Mouse (Mus musculus): ENCODE results near the gene Atg5. TPM values are rescaled to one million over a fixed set of nuclear protein-coding genes. Genes with fewer than 3 reads are reported as not detected.

Gene Atg5
- polyA plus RNA-seq, 1 experiment from 2014 or later = 44.3 TPM

GRCm38 (mm10) chr10:44357316-44357715 lies 89.2 kb downstream of the Atg5 start:
- Histone ChIP-seq H3K27me3 (no peaks in the 10 kb centered on the region), H3K4me2 (no peak overlapping the region), H3K4me3 (no peak overlapping the region), H3K36me3 (no peaks in the 10 kb centered on the region), H3K27ac (replicated peaks) (no peak overlapping the region), H3K9ac (no peak overlapping the region), H3K9me3 (no peaks in the 10 kb centered on the region), H3K4me1 (replicated peaks) (0 out of 2 replicates have a peak, but pooled peaks cover 4% of the 10 kb centered on the region)
- no peak for ATAC-seq (ENCODE audit: low FRiP score, low read depth)
- WGBS = 31% methylated on average over 13 of the region's 13 CpGs

GRCm38 (mm10) chr10:44358816-44359215 lies 90.7 kb downstream of the Atg5 start:
- Histone ChIP-seq H3K4me2 (no peak overlapping the region), H3K36me3 (no peaks in the 10 kb centered on the region), H3K27me3 (no peaks in the 10 kb centered on the region), H3K4me3 (no peak overlapping the region), H3K9ac (no peak overlapping the region), H3K9me3 (no peaks in the 10 kb centered on the region), H3K27ac (replicated peaks) (no peak overlapping the region), H3K4me1 (replicated peaks) (0 out of 2 replicates have a peak, but pooled peaks cover 4% of the 10 kb centered on the region)
- ATAC-seq (ENCODE audit: low FRiP score, low read depth) = no peak
- 82% methylated on average over 6 of the region's 6 CpGs for WGBS

GRCm38 (mm10) chr10:44360632-44361031 lies 92.5 kb downstream of the Atg5 start:
- Histone ChIP-seq H3K9me3 (no peaks in the 10 kb centered on the region), H3K4me3 (no peak overlapping the region), H3K27ac (replicated peaks) (no peak overlapping the region), H3K4me1 (replicated peaks) (0 out of 2 replicates have a peak, but pooled peaks cover 4% of the 10 kb centered on the region), H3K27me3 (no peaks in the 10 kb centered on the region), H3K9ac (no peak overlapping the region), H3K36me3 (no peaks in the 10 kb centered on the region), H3K4me2 (no peak overlapping the region)
- 78% methylated on average over 11 of the region's 11 CpGs for WGBS
- 0 out of 2 replicates have a peak, but pooled peaks have one; percentile 57 for ATAC-seq (ENCODE audit: low FRiP score, low read depth)

GRCm38 (mm10) chr10:44362435-44362834 lies 94.3 kb downstream of the Atg5 start:
- H3K4me3 ChIP-seq = no peak overlapping the region
- H3K9ac ChIP-seq = no peak overlapping the region
- no peaks in the 10 kb centered on the region for H3K9me3 ChIP-seq
- no peak for ATAC-seq (ENCODE audit: low FRiP score, low read depth)
- H3K4me2 ChIP-seq = no peak overlapping the region
- H3K27ac ChIP-seq (replicated peaks) = no peak overlapping the region
- H3K36me3 ChIP-seq = no peaks in the 10 kb centered on the region
- 0 out of 2 replicates have a peak, but pooled peaks cover under 1% of the 10 kb centered on the region for H3K4me1 ChIP-seq (replicated peaks)
- H3K27me3 ChIP-seq = no peaks in the 10 kb centered on the region
- WGBS = 86% methylated on average over 5 of the region's 5 CpGs

- H3K4me2 ChIP-seq = no peak overlapping the region
- 85% methylated on average over 9 of the region's 9 CpGs for WGBS
- H3K9me3 ChIP-seq = no peaks in the 10 kb centered on the region
- no peak overlapping the region for H3K27ac ChIP-seq (replicated peaks)
- H3K9ac ChIP-seq = no peak overlapping the region
- ATAC-seq (ENCODE audit: low FRiP score, low read depth) = no peak
- H3K4me1 ChIP-seq (replicated peaks) = no peaks in the 10 kb centered on the region
- H3K36me3 ChIP-seq = no peaks in the 10 kb centered on the region
- H3K27me3 ChIP-seq = no peaks in the 10 kb centered on the region
- H3K4me3 ChIP-seq = no peak overlapping the region
Measured at GRCm38 (mm10) chr10:44362846-44363245, 94.7 kb downstream of the Atg5 start.

- Histone ChIP-seq H3K27me3 (no peaks in the 10 kb centered on the region), H3K4me3 (no peak overlapping the region), H3K4me2 (no peak overlapping the region), H3K27ac (replicated peaks) (no peak overlapping the region), H3K9ac (no peak overlapping the region), H3K9me3 (no peaks in the 10 kb centered on the region), H3K4me1 (replicated peaks) (no peaks in the 10 kb centered on the region), H3K36me3 (no peaks in the 10 kb centered on the region)
- 88% methylated on average over 2 of the region's 2 CpGs for WGBS
- ATAC-seq (ENCODE audit: low FRiP score, low read depth) = no peak
Measured at GRCm38 (mm10) chr10:44366186-44366585, 98.0 kb downstream of the Atg5 start.

GRCm38 (mm10) chr10:44367043-44367442 lies 98.9 kb downstream of the Atg5 start:
- H3K27me3 ChIP-seq = no peaks in the 10 kb centered on the region
- no peak overlapping the region for H3K4me3 ChIP-seq
- ATAC-seq (ENCODE audit: low FRiP score, low read depth) = no peak
- no peak overlapping the region for H3K9ac ChIP-seq
- no peaks in the 10 kb centered on the region for H3K36me3 ChIP-seq
- no peak overlapping the region for H3K27ac ChIP-seq (replicated peaks)
- H3K4me1 ChIP-seq (replicated peaks) = no peaks in the 10 kb centered on the region
- H3K4me2 ChIP-seq = no peak overlapping the region
- H3K9me3 ChIP-seq = no peaks in the 10 kb centered on the region
- WGBS = 92% methylated on average over 12 of the region's 12 CpGs

GRCm38 (mm10) chr10:44368596-44368995 lies 100.4 kb downstream of the Atg5 start:
- no peak overlapping the region for H3K4me2 ChIP-seq
- no peak overlapping the region for H3K9ac ChIP-seq
- no peaks in the 10 kb centered on the region for H3K36me3 ChIP-seq
- no peak overlapping the region for H3K27ac ChIP-seq (replicated peaks)
- no peaks in the 10 kb centered on the region for H3K27me3 ChIP-seq
- H3K4me3 ChIP-seq = no peak overlapping the region
- 72% methylated on average over 12 of the region's 13 CpGs for WGBS
- no peak for ATAC-seq (ENCODE audit: low FRiP score, low read depth)
- H3K9me3 ChIP-seq = no peaks in the 10 kb centered on the region
- no peaks in the 10 kb centered on the region for H3K4me1 ChIP-seq (replicated peaks)

GRCm38 (mm10) chr10:44370666-44371065 lies 102.5 kb downstream of the Atg5 start:
- no peak overlapping the region for H3K9ac ChIP-seq
- no peaks in the 10 kb centered on the region for H3K36me3 ChIP-seq
- no peaks in the 10 kb centered on the region for H3K4me1 ChIP-seq (replicated peaks)
- no peaks in the 10 kb centered on the region for H3K27me3 ChIP-seq
- H3K9me3 ChIP-seq = no peaks in the 10 kb centered on the region
- no peak overlapping the region for H3K4me3 ChIP-seq
- no peak for ATAC-seq (ENCODE audit: low FRiP score, low read depth)
- H3K4me2 ChIP-seq = no peak overlapping the region
- WGBS = 65% methylated on average over 6 of the region's 6 CpGs
- H3K27ac ChIP-seq (replicated peaks) = no peak overlapping the region

GRCm38 (mm10) chr10:44372210-44372609 lies 104.1 kb downstream of the Atg5 start:
- H3K4me2 ChIP-seq = no peak overlapping the region
- no peak overlapping the region for H3K9ac ChIP-seq
- no peak overlapping the region for H3K4me3 ChIP-seq
- no peaks in the 10 kb centered on the region for H3K4me1 ChIP-seq (replicated peaks)
- WGBS = 85% methylated on average over 3 of the region's 3 CpGs
- no peak for ATAC-seq (ENCODE audit: low FRiP score, low read depth)
- no peaks in the 10 kb centered on the region for H3K36me3 ChIP-seq
- no peaks in the 10 kb centered on the region for H3K9me3 ChIP-seq
- no peaks in the 10 kb centered on the region for H3K27me3 ChIP-seq
- H3K27ac ChIP-seq (replicated peaks) = no peak overlapping the region

GRCm38 (mm10) chr10:44374678-44375077 lies 106.5 kb downstream of the Atg5 start:
- Histone ChIP-seq H3K9ac (no peak overlapping the region), H3K4me2 (no peak overlapping the region), H3K27me3 (no peaks in the 10 kb centered on the region), H3K9me3 (no peaks in the 10 kb centered on the region), H3K4me3 (no peak overlapping the region), H3K36me3 (no peaks in the 10 kb centered on the region), H3K27ac (replicated peaks) (no peak overlapping the region), H3K4me1 (replicated peaks) (no peaks in the 10 kb centered on the region)
- 81% methylated on average over 2 of the region's 2 CpGs for WGBS
- no peak for ATAC-seq (ENCODE audit: low FRiP score, low read depth)

GRCm38 (mm10) chr10:44375501-44375900 lies 107.3 kb downstream of the Atg5 start:
- WGBS = 89% methylated on average over 1 of the region's 1 CpGs

GRCm38 (mm10) chr10:44377821-44378220 lies 109.7 kb downstream of the Atg5 start:
- Histone ChIP-seq H3K4me1 (replicated peaks) (peaks cover 14% of the 10 kb centered on the region), H3K27ac (replicated peaks) (no peak overlapping the region), H3K4me2 (no peak overlapping the region), H3K9me3 (no peaks in the 10 kb centered on the region), H3K27me3 (no peaks in the 10 kb centered on the region), H3K4me3 (no peak overlapping the region), H3K36me3 (no peaks in the 10 kb centered on the region), H3K9ac (no peak overlapping the region)
- no peak for ATAC-seq (ENCODE audit: low FRiP score, low read depth)
- WGBS = 70% methylated on average over 5 of the region's 5 CpGs

More at GRCm38 (mm10) chr10:44375501-44375900, 107.3 kb downstream of the Atg5 start:
- no peak overlapping the region for H3K4me3 ChIP-seq
- H3K4me1 ChIP-seq (replicated peaks) = peaks cover 6% of the 10 kb centered on the region
- ATAC-seq (ENCODE audit: low FRiP score, low read depth) = no peak
- no peaks in the 10 kb centered on the region for H3K36me3 ChIP-seq
- H3K27me3 ChIP-seq = no peaks in the 10 kb centered on the region
- no peak overlapping the region for H3K4me2 ChIP-seq
- no peak overlapping the region for H3K9ac ChIP-seq
- no peak overlapping the region for H3K27ac ChIP-seq (replicated peaks)
- no peaks in the 10 kb centered on the region for H3K9me3 ChIP-seq

Measured in hindbrain, embryonic 15.5 days (tissue).